Mouse (Mus musculus): ENCODE data around the gene Fam187a.
A peak's percentile ranks its signal among the peaks of the same experiment; 100 is the strongest.

- TF ChIP-seq EP300 (IDR thresholded peaks at IDR 0.05; ENCODE audit: low read depth) (no peak), CTCF (IDR thresholded peaks at IDR 0.05; ENCODE audit: low read depth) (peak; percentile 71)
Measured at GRCm38 (mm10) chr11:102893015-102893651, 8.2 kb downstream of the Fam187a start.

Measured in heart, postnatal 0 days (tissue).